Mouse (Mus musculus) c-Kit-negative CD71-positive TER-119-positive erythroid progenitor cells, embryonic 14.5 days (primary cell): ENCODE data around the gene Slc6a4.
"Not testable (repeated sequence)": the region's sequence is repeated elsewhere in the genome, so short reads cannot be mapped to it uniquely, and the experiment has no call there.

Experiments
- DNase-seq: peaks from one replicate; pipeline ENCODE4 v3.0.0-alpha.2; 2013; ENCODE audit warnings: low read depth, low spot score

Slc6a4 gene

GRCm38 (mm10) chr11:77018046-77018445 is 19.6 kb downstream of the Slc6a4 start:
- no peak for DNase-seq

DNA sequence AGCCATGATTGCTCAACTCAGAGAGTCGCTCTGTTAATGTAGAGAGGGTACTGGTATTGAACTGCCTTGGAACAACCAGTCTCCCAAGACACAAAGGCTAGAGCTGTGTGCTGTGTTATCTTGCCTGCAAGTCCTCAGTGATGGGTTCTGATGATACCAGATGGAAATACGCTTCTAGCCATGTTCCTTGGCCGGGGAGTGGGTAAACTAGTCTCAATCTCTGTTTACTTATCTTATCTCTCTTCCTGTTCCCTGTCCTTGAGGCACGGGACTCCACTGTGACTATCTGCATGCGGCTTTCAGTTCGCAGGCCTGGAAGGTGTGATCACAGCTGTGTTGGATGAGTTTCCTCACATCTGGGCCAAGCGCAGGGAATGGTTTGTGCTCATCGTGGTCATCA is 21.1 kb downstream of the Slc6a4 start:
- DNase-seq = no peak

GRCm38 (mm10) chr11:77021749-77022396 is 23.5 kb downstream of the Slc6a4 start:
- no peak for DNase-seq

GRCm38 (mm10) chr11:77026559-77026958 is 28.2 kb downstream of the Slc6a4 start:
- no peak for DNase-seq

DNA sequence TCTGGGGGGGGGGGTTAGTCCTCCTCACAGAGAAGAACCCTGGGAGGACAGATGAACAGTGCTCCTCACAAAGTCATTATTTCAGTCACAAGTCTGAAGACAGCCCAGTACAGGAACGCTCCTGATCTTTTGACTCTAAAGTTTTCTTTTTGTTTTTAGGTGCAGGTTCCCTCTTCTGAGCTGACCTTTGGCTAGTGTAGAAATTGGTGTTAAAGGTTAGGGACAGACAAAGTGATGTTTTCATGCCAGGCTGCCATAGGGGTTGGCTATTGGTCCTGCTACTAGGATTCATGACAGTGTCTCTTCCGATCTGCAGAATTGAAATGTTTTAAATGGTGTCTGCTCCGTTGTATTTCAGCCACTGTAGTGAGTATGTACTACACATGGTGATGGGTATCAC is 29.8 kb downstream of the Slc6a4 start:
- DNase-seq = no peak

DNA sequence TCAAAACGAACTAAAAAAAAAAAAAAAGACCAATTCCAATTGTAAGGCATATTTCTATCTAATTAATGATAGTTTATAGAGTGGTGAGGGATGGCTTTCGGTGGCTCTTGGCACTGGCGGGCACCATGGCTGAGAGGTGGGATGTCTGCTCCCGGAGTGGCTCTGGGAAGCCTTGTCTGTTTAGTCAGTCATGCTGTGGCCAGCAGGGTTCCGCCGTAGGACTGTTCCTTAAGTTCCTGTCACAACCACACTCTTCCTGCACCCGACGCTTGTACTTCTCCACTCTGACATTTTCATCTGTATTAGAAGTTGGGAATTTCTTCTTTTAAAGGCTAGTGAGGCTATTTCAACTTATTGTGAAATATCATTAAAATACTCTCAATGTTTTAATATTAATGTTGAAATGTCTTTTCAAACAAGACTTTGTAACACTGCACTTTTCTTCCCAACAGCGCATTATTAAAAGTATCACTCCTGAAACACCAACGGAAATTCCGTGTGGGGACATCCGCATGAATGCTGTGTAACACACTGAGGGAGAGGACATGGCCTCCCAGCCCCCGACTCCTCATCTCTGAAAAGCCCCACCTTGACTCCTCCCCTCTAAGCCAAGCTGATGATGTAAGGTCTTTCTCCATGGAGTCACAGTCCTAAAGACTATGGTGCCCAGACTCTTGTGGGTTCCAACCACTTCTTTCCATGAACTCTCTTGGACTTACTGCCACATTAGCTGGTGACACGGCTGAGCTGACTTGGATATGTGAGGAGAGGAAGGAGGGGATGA is 32.9 kb downstream of the Slc6a4 start:
- DNase-seq = no peak

DNA sequence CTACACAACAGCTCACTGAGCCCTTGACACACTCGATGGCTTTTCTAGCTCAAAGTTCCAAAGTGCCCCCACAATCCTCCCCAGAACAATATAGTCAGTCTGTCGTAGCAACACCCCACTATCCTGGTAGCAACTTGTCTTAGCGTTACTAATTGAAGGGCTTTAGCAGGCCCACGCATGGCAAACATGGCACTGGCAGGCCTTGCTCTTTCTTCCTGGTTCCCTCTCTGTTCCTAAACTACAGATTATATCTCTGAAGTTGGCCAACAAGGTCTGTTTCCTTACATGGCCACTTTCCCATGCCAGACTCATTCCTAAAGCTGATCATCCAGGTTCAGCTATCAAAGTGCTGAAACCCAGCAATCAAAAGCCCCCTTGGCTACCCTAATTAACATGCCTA is 43.5 kb downstream of the Slc6a4 start:
- DNase-seq = no peak

GRCm38 (mm10) chr11:77042816-77043215 is 44.4 kb downstream of the Slc6a4 start:
- no peak for DNase-seq

- DNase-seq = no peak
Observed at GRCm38 (mm10) chr11:77061951-77062350, 63.5 kb downstream of the Slc6a4 start.

GRCm38 (mm10) chr11:77063406-77063805 is 65.0 kb downstream of the Slc6a4 start:
- DNase-seq = no peak

DNA sequence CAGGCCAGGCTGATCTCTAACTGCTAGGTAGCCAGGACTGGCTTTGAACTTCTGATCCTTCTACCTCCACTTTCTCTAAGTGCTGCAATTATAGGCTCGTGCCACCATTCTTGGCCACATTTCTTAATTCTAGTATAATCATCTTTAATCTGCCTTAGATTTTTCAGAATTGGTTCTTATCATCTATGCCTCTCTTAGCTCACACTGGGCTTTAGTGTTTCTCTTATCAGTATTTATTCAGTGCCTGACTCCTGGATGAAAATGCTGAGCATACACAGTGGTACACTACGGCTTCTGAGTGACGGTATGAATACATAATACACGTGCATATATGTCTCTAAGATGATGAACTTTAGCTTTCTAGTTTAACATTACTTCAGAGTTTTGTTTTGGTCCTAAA is 70.4 kb downstream of the Slc6a4 start:
- DNase-seq = no peak

- no peak for DNase-seq
Observed at GRCm38 (mm10) chr11:77070721-77071120, 72.3 kb downstream of the Slc6a4 start.

DNA sequence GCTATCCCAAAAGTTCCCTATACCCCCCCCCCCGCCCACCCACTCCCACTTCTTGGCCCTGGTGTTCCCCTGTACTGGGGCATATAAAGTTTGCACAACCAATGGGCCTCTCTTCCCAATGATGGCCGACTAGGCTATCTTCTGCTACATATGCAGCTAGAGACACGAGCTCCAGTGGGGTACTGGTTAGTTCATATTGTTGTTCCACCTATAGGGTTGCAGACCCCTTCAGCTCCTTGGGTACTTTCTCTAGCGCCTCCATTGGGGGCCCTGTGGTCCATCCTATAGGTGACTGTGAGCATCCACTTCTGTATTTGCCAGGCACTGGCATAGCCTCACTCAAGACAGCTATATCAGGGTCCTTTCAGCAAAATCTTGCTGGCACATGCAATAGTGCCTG is 78.9 kb downstream of the Slc6a4 start:
- not testable (repeated sequence) for DNase-seq

GRCm38 (mm10) chr11:77077792-77078191 is 79.4 kb downstream of the Slc6a4 start:
- peak; percentile 21 for DNase-seq

DNA sequence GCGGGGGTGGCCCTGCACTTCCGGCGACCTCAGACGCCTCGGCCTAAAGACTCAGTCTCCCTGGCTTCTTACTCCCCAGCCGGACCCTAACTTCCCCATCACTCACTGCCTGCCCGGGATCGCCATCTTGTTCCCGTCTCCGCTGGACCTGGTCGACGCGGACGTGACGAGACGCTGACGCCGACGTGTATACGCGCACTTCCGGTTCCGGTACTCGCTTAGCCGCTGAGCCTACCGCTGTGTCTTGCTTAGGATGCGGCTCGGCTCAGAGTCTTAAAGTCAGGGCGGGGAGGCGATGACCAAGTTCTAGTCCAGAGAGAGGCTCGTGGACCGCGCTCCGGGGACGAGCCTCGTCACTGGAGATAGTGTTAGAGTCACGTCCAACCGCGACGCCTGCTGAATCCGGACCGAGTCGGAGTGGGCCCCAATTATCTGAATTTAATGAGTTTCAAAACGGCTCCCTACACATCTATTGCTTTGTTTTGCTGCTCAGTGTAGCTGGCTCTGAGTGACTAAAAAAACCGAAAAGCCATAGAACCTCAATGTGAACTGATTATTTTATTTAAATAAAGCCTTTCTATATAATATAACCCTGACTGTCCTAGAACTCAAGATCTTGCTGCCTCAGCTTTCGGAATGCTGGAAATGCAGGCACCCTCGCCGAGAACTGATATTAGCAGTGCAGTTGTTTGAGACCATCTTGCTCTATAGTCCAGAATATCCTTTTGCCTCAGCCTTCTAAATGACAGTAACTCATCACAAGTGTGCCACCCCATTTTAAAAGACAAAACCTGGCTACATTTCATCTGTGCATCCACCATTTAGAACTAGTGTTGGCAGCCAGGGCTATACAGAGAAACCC is 80.1 kb downstream of the Slc6a4 start, which contains the start of gene Nsrp1:
Gene Nsrp1, minus strand, starts transcription at position 163 of the 862 bp plus-strand sequence.
- peak; percentile 79 for DNase-seq

- DNase-seq = no peak
Observed at GRCm38 (mm10) chr11:77079361-77079760, 81.0 kb downstream of the Slc6a4 start.
